Mouse (Mus musculus) regulatory T cell (primary cell): Measurements from ENCODE around the gene Cbarp.

ENCODE experiments used
- in situ Hi-C: fragments of 300-600 bp; cut with MboI, MseI; formaldehyde crosslinking; loops from one replicate; pipeline ENCODE4 v1.15.1; 2025; ENCODE audit warnings: high pct_unique_total_duplicates

Gene Cbarp

GRCm38 (mm10) chr10:80140666-80141035 lies at the start of gene Cbarp:
Cbarp (minus strand) TSS chr10:80140835.
- in situ Hi-C loops, result loop anchor here (5.0 kb wide), 1 partner anchor 153 kb away; the partner anchor contains the start of gene Cnn2

GRCm38 (mm10) chr10:80189999-80190398 lies 49.4 kb upstream of the Cbarp start:
- in situ Hi-C loops, result loop anchor here (10.0 kb wide), 1 partner anchor 835 kb away; the partner anchor contains the start of gene Diras1

GRCm38 (mm10) chr10:80188453-80189024 lies 47.9 kb upstream of the Cbarp start:
- in situ Hi-C loops, result no loop called here

- in situ Hi-C loops, result no loop called here
Observed at GRCm38 (mm10) chr10:80187739-80188138, 47.1 kb upstream of the Cbarp start.

- in situ Hi-C loops, result no loop called here
Observed at GRCm38 (mm10) chr10:80186649-80187048, 46.0 kb upstream of the Cbarp start.

- in situ Hi-C loops, result no loop called here
Observed at GRCm38 (mm10) chr10:80182547-80182946, 41.9 kb upstream of the Cbarp start.

- in situ Hi-C loops, result no loop called here
Observed at GRCm38 (mm10) chr10:80180823-80181222, 40.2 kb upstream of the Cbarp start.

- in situ Hi-C loops, result no loop called here
Observed at GRCm38 (mm10) chr10:80180288-80180687, 39.7 kb upstream of the Cbarp start.

- in situ Hi-C loops, result loop anchor here (5.0 kb wide), 1 partner anchor 68 kb away; the partner anchor contains the start of gene Ndufs7
Observed at GRCm38 (mm10) chr10:80179068-80180051, 38.7 kb upstream of the Cbarp start, which contains the start of gene Efna2. Efna2 (plus strand) TSS chr10:80179482.

- in situ Hi-C loops, result loop anchor here (5.0 kb wide), 1 partner anchor 70 kb away; the partner anchor contains the start of gene Ndufs7
Observed at GRCm38 (mm10) chr10:80177441-80178279, 37.0 kb upstream of the Cbarp start.

- in situ Hi-C loops, result loop anchor here (5.0 kb wide), 1 partner anchor 71 kb away; the partner anchor contains the start of gene Ndufs7
Observed at GRCm38 (mm10) chr10:80176270-80176834, 35.7 kb upstream of the Cbarp start.

GRCm38 (mm10) chr10:80175536-80176269 lies 35.1 kb upstream of the Cbarp start:
- in situ Hi-C loops, result loop anchor here (5.0 kb wide), 1 partner anchor 72 kb away; the partner anchor contains the start of gene Ndufs7

GRCm38 (mm10) chr10:80174705-80175104 lies 34.1 kb upstream of the Cbarp start:
- in situ Hi-C loops, result loop anchor here (5.0 kb wide), 1 partner anchor 73 kb away; the partner anchor contains the start of gene Ndufs7

- in situ Hi-C loops, result no loop called here
Observed at GRCm38 (mm10) chr10:80173955-80174640, 33.5 kb upstream of the Cbarp start.

- in situ Hi-C loops, result no loop called here
Observed at GRCm38 (mm10) chr10:80173358-80173757, 32.7 kb upstream of the Cbarp start.

- in situ Hi-C loops, result no loop called here
Observed at GRCm38 (mm10) chr10:80172527-80173292, 32.1 kb upstream of the Cbarp start, which contains the start of gene 1600002K03Rik. 1600002K03Rik (plus strand) TSS chr10:80172944.

GRCm38 (mm10) chr10:80171760-80172526 lies 31.3 kb upstream of the Cbarp start:
- in situ Hi-C loops, result no loop called here

- in situ Hi-C loops, result no loop called here
Observed at GRCm38 (mm10) chr10:80171252-80171651, 30.6 kb upstream of the Cbarp start.
